Mouse (Mus musculus): ENCODE data around the gene Ifit1bl1.

Ifit1bl1 gene

GRCm38 (mm10) chr19:34571080-34571479 lies 30.7 kb downstream of the Ifit1bl1 start:
- no peak for DNase-seq (ENCODE audit: low read depth, low spot score)
- Histone ChIP-seq H3K27me3 (ENCODE audit: control insufficient read depth, insufficient read depth, low read length, poor library complexity, severe bottlenecking) (no peaks in the 10 kb centered on the region), H3K36me3 (ENCODE audit: control insufficient read depth, insufficient read depth, low read length, poor library complexity, severe bottlenecking) (peaks cover 2% of the 10 kb centered on the region; the same call in 1 of the 2 replicates)

- peak; percentile 42 for DNase-seq (ENCODE audit: low read depth, low spot score)
- no peaks in the 10 kb centered on the region for H3K27me3 ChIP-seq (ENCODE audit: control insufficient read depth, insufficient read depth, low read length, poor library complexity, severe bottlenecking)
- H3K36me3 ChIP-seq (ENCODE audit: control insufficient read depth, insufficient read depth, low read length, poor library complexity, severe bottlenecking), result peaks cover 2% of the 10 kb centered on the region; the same call in 1 of the 2 replicates
These were observed 31.8 kb downstream of the Ifit1bl1 start for GRCm38 (mm10) chr19:34569896-34570476.

- Histone ChIP-seq H3K27me3 (ENCODE audit: control insufficient read depth, insufficient read depth, low read length, poor library complexity, severe bottlenecking) (no peaks in the 10 kb centered on the region), H3K36me3 (ENCODE audit: control insufficient read depth, insufficient read depth, low read length, poor library complexity, severe bottlenecking) (peaks cover 2% of the 10 kb centered on the region; the same call in 1 of the 2 replicates)
- no peak for DNase-seq (ENCODE audit: low read depth, low spot score)
These were observed 32.5 kb downstream of the Ifit1bl1 start for GRCm38 (mm10) chr19:34568988-34569895.

DNA sequence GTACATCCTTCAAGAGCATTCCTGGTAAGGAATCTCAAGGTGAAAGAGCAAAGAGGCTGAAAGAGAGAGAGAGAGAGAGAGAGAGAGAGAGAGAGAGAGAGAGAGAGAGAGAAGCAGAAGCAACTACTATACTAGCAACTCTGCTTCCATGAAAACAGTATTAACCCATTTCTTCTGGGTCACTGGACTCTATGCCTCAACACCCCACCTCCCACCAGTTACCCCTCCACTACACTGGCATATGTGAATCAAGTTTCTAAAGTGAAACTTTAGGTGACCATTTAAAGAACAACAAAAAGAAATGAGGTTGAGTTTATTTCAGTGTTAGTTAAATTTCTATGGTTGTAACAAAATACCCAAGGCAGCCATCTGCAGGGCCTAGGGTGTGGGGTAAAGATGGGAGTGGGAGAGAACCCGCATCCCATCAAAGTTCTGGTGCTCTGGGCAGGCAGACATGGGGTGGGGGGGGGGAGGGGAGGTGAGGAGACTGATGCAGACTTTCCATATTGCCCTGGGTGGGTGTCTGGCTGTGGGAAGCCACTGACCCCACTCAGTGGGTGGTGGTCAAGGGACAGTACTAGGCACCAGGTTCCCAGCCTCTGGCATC lies 35.5 kb downstream of the Ifit1bl1 start:
- Histone ChIP-seq H3K27me3 (ENCODE audit: control insufficient read depth, insufficient read depth, low read length, poor library complexity, severe bottlenecking) (no peaks in the 10 kb centered on the region), H3K36me3 (ENCODE audit: control insufficient read depth, insufficient read depth, low read length, poor library complexity, severe bottlenecking) (no peaks in the 10 kb centered on the region)
- DNase-seq (ENCODE audit: low read depth, low spot score), result no peak

DNA sequence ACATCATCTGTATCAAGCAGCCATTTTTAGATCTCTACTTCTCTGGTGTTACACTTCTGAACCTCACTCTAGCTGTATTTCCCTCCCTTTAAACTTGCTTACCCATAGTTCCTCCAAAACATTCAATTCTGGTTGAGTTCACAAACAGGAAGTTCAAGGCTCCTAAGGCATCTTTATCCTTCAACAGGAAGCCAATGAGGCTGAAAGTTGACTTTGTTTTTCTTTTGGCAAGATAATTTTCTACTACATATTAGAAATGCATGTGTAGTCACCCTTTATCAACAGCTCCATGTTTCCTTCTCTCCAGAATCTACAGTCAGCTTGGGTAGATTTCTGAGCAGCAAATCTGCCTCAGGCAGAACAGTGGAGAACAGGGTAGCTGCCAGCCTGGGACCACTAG lies 39.2 kb downstream of the Ifit1bl1 start:
- Histone ChIP-seq H3K36me3 (ENCODE audit: control insufficient read depth, insufficient read depth, low read length, poor library complexity, severe bottlenecking) (no peaks in the 10 kb centered on the region), H3K27me3 (ENCODE audit: control insufficient read depth, insufficient read depth, low read length, poor library complexity, severe bottlenecking) (no peaks in the 10 kb centered on the region)
- peak; percentile 30 for DNase-seq (ENCODE audit: low read depth, low spot score)

DNA sequence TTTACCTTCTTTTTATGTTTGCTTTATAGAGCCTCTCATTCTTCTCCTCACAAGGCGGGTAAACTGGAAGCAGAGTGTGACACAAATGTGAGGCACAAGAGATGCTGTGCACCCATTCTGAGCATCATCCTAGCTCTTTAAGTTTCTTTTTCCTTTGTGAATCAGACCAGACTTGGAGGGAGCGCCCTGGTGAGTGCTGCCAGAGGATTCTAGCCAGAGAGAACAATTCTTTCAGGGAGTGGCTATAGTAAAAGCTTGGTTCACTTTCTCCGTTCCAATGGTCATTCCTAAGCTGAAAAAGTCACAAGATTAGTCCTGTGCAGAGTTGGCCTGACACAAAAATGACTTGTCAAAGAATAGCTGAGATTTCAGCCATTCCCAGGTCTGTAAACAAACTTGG lies 45.1 kb downstream of the Ifit1bl1 start:
- no peaks in the 10 kb centered on the region for H3K27me3 ChIP-seq (ENCODE audit: control insufficient read depth, insufficient read depth, low read length, poor library complexity, severe bottlenecking)
- H3K36me3 ChIP-seq (ENCODE audit: control insufficient read depth, insufficient read depth, low read length, poor library complexity, severe bottlenecking), result no peaks in the 10 kb centered on the region
- no peak for DNase-seq (ENCODE audit: low read depth, low spot score)

- no peak for DNase-seq (ENCODE audit: low read depth, low spot score)
- no peaks in the 10 kb centered on the region for H3K27me3 ChIP-seq (ENCODE audit: control insufficient read depth, insufficient read depth, low read length, poor library complexity, severe bottlenecking)
- H3K36me3 ChIP-seq (ENCODE audit: control insufficient read depth, insufficient read depth, low read length, poor library complexity, severe bottlenecking), result no peaks in the 10 kb centered on the region
These were observed 47.7 kb downstream of the Ifit1bl1 start for GRCm38 (mm10) chr19:34554061-34554460.

DNA sequence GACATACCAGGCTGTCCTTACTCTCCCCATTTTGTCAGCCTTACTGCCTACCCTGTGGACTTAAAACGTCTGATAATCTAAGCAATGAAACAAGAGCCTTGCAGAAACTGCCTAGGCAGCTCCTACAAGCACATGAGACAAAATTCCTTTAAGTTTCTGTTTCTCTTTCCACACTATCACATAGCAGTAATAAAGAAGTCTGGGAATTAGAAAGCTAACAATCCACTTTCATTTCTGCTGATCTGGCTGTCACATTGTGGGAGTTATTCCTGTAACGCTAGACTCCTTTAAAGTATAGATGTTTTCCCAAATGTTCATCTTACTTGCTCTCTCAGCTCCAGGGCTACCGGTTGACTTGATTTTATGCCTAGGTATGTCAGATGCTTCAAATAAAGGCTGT lies 48.2 kb downstream of the Ifit1bl1 start:
- no peaks in the 10 kb centered on the region for H3K36me3 ChIP-seq (ENCODE audit: control insufficient read depth, insufficient read depth, low read length, poor library complexity, severe bottlenecking)
- no peaks in the 10 kb centered on the region for H3K27me3 ChIP-seq (ENCODE audit: control insufficient read depth, insufficient read depth, low read length, poor library complexity, severe bottlenecking)
- DNase-seq (ENCODE audit: low read depth, low spot score), result no peak

- DNase-seq (ENCODE audit: low read depth, low spot score), result no peak
- Histone ChIP-seq H3K27me3 (ENCODE audit: control insufficient read depth, insufficient read depth, low read length, poor library complexity, severe bottlenecking) (no peaks in the 10 kb centered on the region), H3K36me3 (ENCODE audit: control insufficient read depth, insufficient read depth, low read length, poor library complexity, severe bottlenecking) (no peaks in the 10 kb centered on the region)
These were observed 48.7 kb downstream of the Ifit1bl1 start for GRCm38 (mm10) chr19:34553021-34553420.

- Histone ChIP-seq H3K27me3 (ENCODE audit: control insufficient read depth, insufficient read depth, low read length, poor library complexity, severe bottlenecking) (no peaks in the 10 kb centered on the region), H3K36me3 (ENCODE audit: control insufficient read depth, insufficient read depth, low read length, poor library complexity, severe bottlenecking) (no peaks in the 10 kb centered on the region)
- no peak for DNase-seq (ENCODE audit: low read depth, low spot score)
These were observed 49.8 kb downstream of the Ifit1bl1 start for GRCm38 (mm10) chr19:34551981-34552380.

- DNase-seq (ENCODE audit: low read depth, low spot score), result peak; percentile 78
- Histone ChIP-seq H3K36me3 (ENCODE audit: control insufficient read depth, insufficient read depth, low read length, poor library complexity, severe bottlenecking) (no peaks in the 10 kb centered on the region), H3K27me3 (ENCODE audit: control insufficient read depth, insufficient read depth, low read length, poor library complexity, severe bottlenecking) (no peaks in the 10 kb centered on the region)
These were observed 51.1 kb downstream of the Ifit1bl1 start, which contains the start of gene Ifit2 for GRCm38 (mm10) chr19:34550534-34551223. Gene Ifit2 (plus strand): TSS chr19:34550694.

DNA sequence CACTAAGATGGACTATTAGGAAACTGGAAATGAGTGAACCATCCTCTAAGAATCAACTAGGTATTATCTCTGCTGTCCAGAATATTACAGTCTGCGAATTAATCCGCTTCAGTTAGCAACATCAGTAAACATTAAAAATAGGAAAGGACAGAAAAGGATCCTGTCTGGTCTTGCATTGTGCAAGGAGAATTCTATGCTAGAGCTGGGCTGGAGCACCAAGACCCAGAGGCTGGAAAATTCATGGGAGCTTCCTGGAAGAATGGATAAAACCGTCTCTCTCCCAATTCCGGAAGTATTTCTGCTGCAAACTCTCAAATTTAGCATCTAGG lies 51.6 kb downstream of the Ifit1bl1 start:
- Histone ChIP-seq H3K36me3 (ENCODE audit: control insufficient read depth, insufficient read depth, low read length, poor library complexity, severe bottlenecking) (no peaks in the 10 kb centered on the region), H3K27me3 (ENCODE audit: control insufficient read depth, insufficient read depth, low read length, poor library complexity, severe bottlenecking) (no peaks in the 10 kb centered on the region)
- DNase-seq (ENCODE audit: low read depth, low spot score), result no peak

DNA sequence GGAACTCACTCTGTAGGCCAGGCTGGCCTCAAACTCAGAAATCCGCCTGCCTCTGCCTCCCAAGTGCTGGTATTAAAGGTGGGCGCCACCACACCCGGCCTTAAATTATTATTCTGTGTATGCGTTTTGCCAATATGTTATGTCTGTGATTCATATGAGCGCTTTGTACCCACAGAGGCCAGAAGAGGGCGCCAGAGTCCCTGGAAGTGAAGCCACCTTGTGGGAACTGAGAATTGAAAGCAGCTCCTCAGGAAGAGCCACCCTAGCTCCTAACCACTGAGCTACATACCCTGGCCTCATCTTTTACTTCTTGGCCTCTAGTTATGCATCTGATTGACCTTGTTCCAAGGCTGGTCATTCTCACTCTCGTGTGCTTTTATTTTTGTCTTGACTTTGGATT lies 53.8 kb downstream of the Ifit1bl1 start:
- no peaks in the 10 kb centered on the region for H3K36me3 ChIP-seq (ENCODE audit: control insufficient read depth, insufficient read depth, low read length, poor library complexity, severe bottlenecking)
- peak; percentile 94 for DNase-seq (ENCODE audit: low read depth, low spot score)
- no peaks in the 10 kb centered on the region for H3K27me3 ChIP-seq (ENCODE audit: control insufficient read depth, insufficient read depth, low read length, poor library complexity, severe bottlenecking)

DNA sequence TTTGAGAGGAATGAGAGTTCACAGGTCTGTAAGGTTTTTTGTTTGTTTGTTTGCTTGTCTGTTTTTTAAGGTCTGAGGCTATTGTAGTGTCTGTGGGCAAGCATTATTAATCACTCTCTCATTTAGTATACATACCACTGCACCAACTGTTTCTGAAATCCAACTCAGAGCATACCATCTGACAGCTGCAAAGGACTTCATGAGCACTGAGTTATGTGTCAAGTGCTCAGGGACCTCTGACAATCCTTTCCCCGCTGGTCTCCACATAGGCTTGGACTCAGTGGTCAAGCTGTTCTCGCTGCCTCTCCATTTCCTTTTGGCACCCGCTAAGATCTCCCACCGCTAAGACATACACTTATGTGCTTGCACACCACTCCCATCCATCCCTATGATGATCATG lies 55.5 kb downstream of the Ifit1bl1 start:
- H3K27me3 ChIP-seq (ENCODE audit: control insufficient read depth, insufficient read depth, low read length, poor library complexity, severe bottlenecking), result no peaks in the 10 kb centered on the region
- H3K36me3 ChIP-seq (ENCODE audit: control insufficient read depth, insufficient read depth, low read length, poor library complexity, severe bottlenecking), result no peaks in the 10 kb centered on the region
- DNase-seq (ENCODE audit: low read depth, low spot score), result no peak
